Mouse (Mus musculus) MEL (cell line): ENCODE results near the gene Defa21. TPM values are rescaled to one million over a fixed set of nuclear protein-coding genes. Genes with fewer than 3 reads are reported as not detected.

ENCODE experiments used
- DNase-seq: peaks from one replicate; pipeline ENCODE4 v3.0.0; 2011; ENCODE audit warnings: low read depth, low spot score
- H3K27ac ChIP-seq: 2 replicates; pipeline ENCODE4 v1.5.1; 2012; ENCODE audit warnings: low read depth, mild to moderate bottlenecking, control low read depth, low read length, moderate library complexity; ENCODE audit not compliant: control insufficient read depth
- H3K27me3 ChIP-seq, 2 experiments: fragments of 150-350 bp in 1 of 2; sonication (generic) in 1 of 2; 2 replicates each; pipeline ENCODE4 v1.6.1; 2012; ENCODE audit warnings: low read length in 2 of 2, mild to moderate bottlenecking in 2 of 2, improper control_type of control experiment in 1 of 2, moderate library complexity in 1 of 2; ENCODE audit not compliant: insufficient read depth in 2 of 2, control insufficient read depth in 1 of 2
- H3K36me3 ChIP-seq, 2 experiments: 2 replicates each; pipeline ENCODE4 v1.6.1; 2012 to 2014; ENCODE audit warnings: low read length in 2 of 2, improper control_type of control experiment in 1 of 2, inconsistent platforms in 1 of 2, mild to moderate bottlenecking in 1 of 2; ENCODE audit not compliant: insufficient read depth in 2 of 2, control insufficient read depth in 1 of 2
- H3K4me1 ChIP-seq, 2 experiments: fragments of 150-350 bp in 1 of 2; sonication (generic) in 1 of 2; 2 replicates each; pipeline ENCODE4 v1.6.1; 2012; ENCODE audit warnings: low read length in 2 of 2, improper control_type of control experiment in 1 of 2, mild to moderate bottlenecking in 1 of 2; ENCODE audit not compliant: insufficient read depth in 2 of 2, control insufficient read depth in 1 of 2
- H3K4me3 ChIP-seq, 2 experiments: fragments of 150-350 bp in 1 of 2; sonication (generic) in 1 of 2; 2 replicates each; pipeline ENCODE4 v1.5.1; 2012; ENCODE audit warnings: low read depth in 2 of 2, low read length in 2 of 2, mild to moderate bottlenecking in 2 of 2, moderate library complexity in 2 of 2, control low read depth in 1 of 2, improper control_type of control experiment in 1 of 2; ENCODE audit not compliant: control insufficient read depth in 1 of 2, insufficient read depth in 1 of 2
- H3K79me2 ChIP-seq: 2 replicates; pipeline ENCODE4 v1.6.1; 2012; ENCODE audit warnings: mild to moderate bottlenecking, low read length, moderate library complexity; ENCODE audit not compliant: control insufficient read depth, poor library complexity, insufficient read depth
- H3K9ac ChIP-seq: 2 replicates; pipeline ENCODE4 v1.6.1; 2012; ENCODE audit warnings: low read depth, mild to moderate bottlenecking, control low read depth, low read length, moderate library complexity; ENCODE audit not compliant: control insufficient read depth, poor library complexity, severe bottlenecking
- H3K9me3 ChIP-seq: fragments of 150-350 bp; sonication (generic); replicated peaks from 2 replicates; pipeline ENCODE4 v1.6.1; 2012; ENCODE audit warnings: mild to moderate bottlenecking, low read length, improper control_type of control experiment, moderate library complexity; ENCODE audit not compliant: insufficient read depth
- CTCF ChIP-seq, 3 experiments: IDR thresholded peaks in 2 of 3; conservative IDR thresholded peaks in 1 of 3; 2 replicates each; pipeline ENCODE4 v1.5.1; 2011 to 2012; ENCODE audit warnings: low read length in 3 of 3, low read depth in 2 of 3, mild to moderate bottlenecking in 2 of 3, improper control_type of control experiment in 1 of 3, inconsistent platforms in 1 of 3, mixed read lengths in 1 of 3, moderate library complexity in 1 of 3; ENCODE audit not compliant: control insufficient read depth in 1 of 3, insufficient read depth in 1 of 3, poor library complexity in 1 of 3, severe bottlenecking in 1 of 3
- GABPA ChIP-seq: IDR thresholded peaks from 2 replicates; pipeline ENCODE4 v1.6.1; 2012; ENCODE audit warnings: low read depth, mild to moderate bottlenecking, inconsistent platforms, low read length, improper control_type of control experiment, moderate library complexity
- GATA1 ChIP-seq: IDR thresholded peaks from 2 replicates; pipeline ENCODE4 v1.6.1; 2011; ENCODE audit warnings: low read depth, low read length, improper control_type of control experiment
- HCFC1 ChIP-seq: IDR thresholded peaks from 2 replicates; pipeline ENCODE4 v1.6.1; 2012; ENCODE audit warnings: low read depth, mild to moderate bottlenecking, inconsistent platforms, low read length, improper control_type of control experiment, moderate library complexity
- RAD21 ChIP-seq: IDR thresholded peaks from 2 replicates; pipeline ENCODE4 v1.6.1; 2011; ENCODE audit warnings: mild to moderate bottlenecking, low read depth, low read length, improper control_type of control experiment
- SMC3 ChIP-seq: IDR thresholded peaks from 2 replicates; pipeline ENCODE4 v1.6.1; 2011; ENCODE audit warnings: low read depth, low read length, improper control_type of control experiment
- TBP ChIP-seq: IDR thresholded peaks from 2 replicates; pipeline ENCODE4 v1.8.0; 2011; ENCODE audit warnings: low read depth, low read length, improper control_type of control experiment
- ZC3H11A ChIP-seq: IDR thresholded peaks from 2 replicates; pipeline ENCODE4 v1.6.1; 2012; ENCODE audit warnings: low read depth, mild to moderate bottlenecking, inconsistent platforms, low read length, improper control_type of control experiment
- ZKSCAN1 ChIP-seq: IDR thresholded peaks from 2 replicates; pipeline ENCODE4 v1.6.1; 2012; ENCODE audit warnings: low read depth, mild to moderate bottlenecking, inconsistent platforms, low read length, improper control_type of control experiment, moderate library complexity
- ZNF384 ChIP-seq: IDR thresholded peaks from 2 replicates; pipeline ENCODE4 v1.6.1; 2012; ENCODE audit warnings: low read depth, mild to moderate bottlenecking, inconsistent platforms, low read length, improper control_type of control experiment
- polyA plus RNA-seq, 2 experiments: library from polyadenylated mRNA; stranded (reverse) in 1 of 2; unstranded in 1 of 2; fragments of >175 nt in 1 of 2; fragments of >200 nt in 1 of 2; gene quantifications; 2 replicates each; pipeline versions ENCODE4 v1.2.1 to v1.2.4; 2012; ENCODE audit warnings: low replicate concordance in 2 of 2, low read depth in 1 of 2; ENCODE audit not compliant: insufficient read length in 2 of 2, insufficient read depth in 1 of 2, missing spikeins in 1 of 2
- total RNA-seq: library from RNA; depleted of rRNA; stranded (reverse); fragments of 300-350 nt; gene quantifications from 2 replicates; pipeline ENCODE4 v1.2.3, GENCODE M21; 2012

Gene Defa21
- total and polyA plus RNA-seq, 3 experiments: not detected

DNA sequence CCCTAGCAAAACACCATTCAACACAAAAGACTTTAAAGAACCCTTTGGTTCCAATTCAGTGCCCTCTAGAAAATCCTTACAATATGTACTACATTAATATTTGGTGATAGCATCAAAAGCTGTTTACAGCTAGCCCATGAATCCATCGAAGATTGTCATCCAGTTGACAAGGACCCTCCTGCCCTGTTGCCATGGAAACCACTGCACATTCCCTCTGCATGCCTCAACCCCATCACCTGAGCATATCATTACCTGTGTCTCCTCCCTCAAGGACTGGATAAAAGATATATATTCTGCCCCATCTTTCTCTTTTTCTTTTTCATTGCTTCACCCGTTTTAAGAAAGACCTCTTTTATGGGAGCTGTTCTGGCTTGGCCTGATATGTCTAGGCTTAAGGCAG lies 28.6 kb upstream of the Defa21 start:
- Histone ChIP-seq H3K27me3 (peaks cover 0 to 2% of the 10 kb centered on the region in 2 experiments; a peak in 1 of 4 replicates), H3K79me2 (no peaks in the 10 kb centered on the region), H3K4me3 (no peak overlapping the region), H3K4me1 (peaks cover 0 to 2% of the 10 kb centered on the region in 2 experiments; a peak in 1 of 4 replicates), H3K9ac (no peak overlapping the region), H3K27ac (no peak overlapping the region), H3K9me3 (no peaks in the 10 kb centered on the region), H3K36me3 (peaks cover 0 to 3% of the 10 kb centered on the region in 2 experiments; a peak in 2 of 4 replicates)
- DNase-seq: no peak
- TF ChIP-seq CTCF (IDR thresholded peaks at IDR 0.05 in 2 of 3, conservative IDR thresholded peaks at IDR 0.05 in 1 of 3; ENCODE audit: control insufficient read depth in 1 of 3, insufficient read depth in 1 of 3, low read depth in 2 of 3, low read length in 3 of 3, poor library complexity in 1 of 3, severe bottlenecking in 1 of 3): no peak

- no peak for DNase-seq
- Histone ChIP-seq H3K79me2 (no peaks in the 10 kb centered on the region), H3K36me3 (peaks cover 0 to 3% of the 10 kb centered on the region in 2 experiments; a peak in 2 of 4 replicates), H3K9ac (no peak overlapping the region), H3K27ac (no peak overlapping the region), H3K9me3 (no peaks in the 10 kb centered on the region), H3K4me1 (peaks cover 0 to 2% of the 10 kb centered on the region in 2 experiments; a peak in 1 of 4 replicates), H3K27me3 (peaks cover 0 to 2% of the 10 kb centered on the region in 2 experiments; a peak in 1 of 4 replicates), H3K4me3 (no peak overlapping the region)
- no peak for TF ChIP-seq GATA1
- no peak for TF ChIP-seq HCFC1
- TF ChIP-seq ZKSCAN1: no peak
- TF ChIP-seq SMC3: no peak
- no peak for TF ChIP-seq GABPA
These were observed 28.1 kb upstream of the Defa21 start for GRCm38 (mm10) chr8:20997291-20997690.

DNA sequence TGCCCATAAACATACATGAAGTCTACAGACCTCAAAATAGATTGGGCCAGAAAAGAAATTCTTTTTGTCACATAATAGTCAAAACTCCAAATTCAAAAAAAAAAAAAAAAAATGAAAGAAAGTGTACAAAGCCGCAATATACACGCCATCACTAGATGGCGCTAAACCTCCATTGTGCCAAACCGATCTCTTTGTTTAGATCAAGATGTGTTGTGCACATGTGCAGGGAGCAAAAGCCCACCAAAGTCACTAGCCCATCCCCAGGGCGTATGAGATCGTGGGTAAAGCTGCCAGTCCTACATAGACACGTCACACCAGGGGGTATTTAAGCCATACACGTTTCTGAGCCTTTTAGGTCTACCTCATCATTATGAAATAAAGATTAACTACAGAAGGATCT lies 24.2 kb upstream of the Defa21 start:
- Histone ChIP-seq H3K4me1 (peaks cover 0 to 2% of the 10 kb centered on the region in 2 experiments; a peak in 1 of 4 replicates), H3K27ac (no peak overlapping the region), H3K9ac (no peak overlapping the region), H3K9me3 (no peaks in the 10 kb centered on the region), H3K27me3 (no peaks in the 10 kb centered on the region), H3K4me3 (no peak overlapping the region), H3K79me2 (no peaks in the 10 kb centered on the region), H3K36me3 (peaks cover 0 to 3% of the 10 kb centered on the region in 2 experiments; a peak in 2 of 4 replicates)
- peak; percentile 36 for DNase-seq
- TF ChIP-seq CTCF (IDR thresholded peaks at IDR 0.05 in 2 of 3, conservative IDR thresholded peaks at IDR 0.05 in 1 of 3; ENCODE audit: control insufficient read depth in 1 of 3, insufficient read depth in 1 of 3, low read depth in 2 of 3, low read length in 3 of 3, poor library complexity in 1 of 3, severe bottlenecking in 1 of 3) (peak; percentile 43 to 61 (median 48)), TBP (no peak), SMC3 (peak; percentile 58), ZC3H11A (peak; percentile 51), RAD21 (peak; percentile 63), ZNF384 (peak; percentile 91)
